Mouse (Mus musculus) lung, postnatal 14 days (tissue): ENCODE data around the gene Ppp1r15a.
"Not testable (repeated sequence)": the region's sequence is repeated elsewhere in the genome, so short reads cannot be mapped to it uniquely, and the experiment has no call there.

Source experiments
- DNase-seq: peaks from one replicate; pipeline ENCODE4 v3.0.0; 2021

Ppp1r15a gene

GRCm38 (mm10) chr7:45550821-45551511, 24.9 kb upstream of the Ppp1r15a start:
- DNase-seq: no peak

GRCm38 (mm10) chr7:45549641-45550436, 23.8 kb upstream of the Ppp1r15a start:
- DNase-seq: no peak

- DNase-seq: no peak
These were observed 18.5 kb upstream of the Ppp1r15a start for GRCm38 (mm10) chr7:45544525-45544924.

- no peak for DNase-seq
These were observed 14.1 kb upstream of the Ppp1r15a start for GRCm38 (mm10) chr7:45540213-45540612.

GRCm38 (mm10) chr7:45539095-45539494, 13.0 kb upstream of the Ppp1r15a start:
- no peak for DNase-seq

GRCm38 (mm10) chr7:45538163-45539041, 12.3 kb upstream of the Ppp1r15a start:
- peak; percentile 51 for DNase-seq

- no peak for DNase-seq
These were observed 11.5 kb upstream of the Ppp1r15a start for GRCm38 (mm10) chr7:45537602-45538001.

GRCm38 (mm10) chr7:45535676-45536075, 9.6 kb upstream of the Ppp1r15a start:
- no peak for DNase-seq

- no peak for DNase-seq
These were observed 4.6 kb upstream of the Ppp1r15a start for GRCm38 (mm10) chr7:45530643-45531042.

- peak; percentile 24 for DNase-seq
These were observed 3.4 kb upstream of the Ppp1r15a start for GRCm38 (mm10) chr7:45529461-45529860.

GRCm38 (mm10) chr7:45527169-45527568, 1.1 kb upstream of the Ppp1r15a start:
- DNase-seq: not testable (repeated sequence)

- DNase-seq: peak; percentile 19
These were observed 529 bp upstream of the Ppp1r15a start for GRCm38 (mm10) chr7:45526474-45527120.

- peak; percentile 35 for DNase-seq
These were observed 1.0 kb downstream of the Ppp1r15a start for GRCm38 (mm10) chr7:45524841-45525621.

- no peak for DNase-seq
These were observed 2.3 kb downstream of the Ppp1r15a start for GRCm38 (mm10) chr7:45523678-45524170.

- DNase-seq: no peak
These were observed 3.0 kb downstream of the Ppp1r15a start for GRCm38 (mm10) chr7:45522957-45523676.

- DNase-seq: no peak
These were observed 3.8 kb downstream of the Ppp1r15a start for GRCm38 (mm10) chr7:45522194-45522752.

- peak; percentile 87 for DNase-seq
These were observed 4.3 kb downstream of the Ppp1r15a start for GRCm38 (mm10) chr7:45521728-45522184.

- no peak for DNase-seq
These were observed 5.5 kb downstream of the Ppp1r15a start for GRCm38 (mm10) chr7:45520605-45521004.

GRCm38 (mm10) chr7:45519345-45520120, 6.5 kb downstream of the Ppp1r15a start:
- no peak for DNase-seq

- no peak for DNase-seq
These were observed 7.5 kb downstream of the Ppp1r15a start for GRCm38 (mm10) chr7:45518618-45519017.
